Mouse (Mus musculus): ENCODE measurements around the gene Scaf4.

DNA sequence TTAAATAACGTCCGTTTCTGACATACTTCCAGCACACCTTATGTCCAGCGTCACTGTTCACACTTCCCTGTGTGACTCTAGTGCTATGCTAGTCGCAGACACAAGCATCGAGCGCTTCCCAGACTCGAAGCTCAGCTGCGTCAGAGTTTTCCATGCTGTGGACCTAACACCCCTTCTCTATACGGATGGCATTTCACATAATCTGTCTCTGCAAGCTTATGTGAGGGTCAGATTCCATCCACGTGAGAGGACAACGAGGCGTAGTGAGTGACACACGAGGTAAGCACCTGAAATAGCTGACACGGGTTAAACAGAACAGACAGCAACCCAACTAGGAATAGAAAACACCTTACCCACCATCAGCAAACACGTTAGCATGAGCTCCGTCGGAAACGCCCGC, 82.2 kb downstream of the Scaf4 start:
- TF ChIP-seq CTCF (IDR thresholded peaks at IDR 0.05): no peak
- no peak for TF ChIP-seq EP300 (IDR thresholded peaks at IDR 0.05)

Data from lung, postnatal 0 days (tissue).